Mouse (Mus musculus) embryonic facial prominence, embryonic 15.5 days (tissue): ENCODE data around the gene Lrmda. TPM values are rescaled to one million over a fixed set of nuclear protein-coding genes. Genes with fewer than 3 reads are reported as not detected.

Source experiments
- ATAC-seq: fragments of 200-750 bp; cut with Nextera tagmentation; 2 replicates; pipeline ENCODE4 v1.8.0; 2017; ENCODE audit warnings: low read depth, moderate TSS enrichment; ENCODE audit not compliant: insufficient number of reproducible peaks, low FRiP score, low TSS enrichment
- H3K27ac ChIP-seq: fragments of 300-500 bp; sonication (generic); replicated peaks from 2 replicates; pipeline ENCODE4 v1.5.1; 2015; ENCODE audit warnings: mild to moderate bottlenecking, inconsistent platforms
- H3K27me3 ChIP-seq: fragments of 300-500 bp; sonication (generic); 2 replicates; pipeline ENCODE4 v1.6.1; 2015; ENCODE audit warnings: inconsistent platforms
- H3K36me3 ChIP-seq: fragments of 300-500 bp; sonication (generic); 2 replicates; pipeline ENCODE4 v1.6.1; 2015; ENCODE audit warnings: mild to moderate bottlenecking, inconsistent platforms
- H3K4me1 ChIP-seq: fragments of 300-500 bp; sonication (generic); 2 replicates; pipeline ENCODE4 v1.6.1; 2015; ENCODE audit warnings: inconsistent platforms
- H3K4me2 ChIP-seq: fragments of 300-500 bp; sonication (generic); replicated peaks from 2 replicates; pipeline ENCODE4 v1.6.1; 2015; ENCODE audit warnings: mild to moderate bottlenecking, inconsistent platforms
- H3K4me3 ChIP-seq: fragments of 300-500 bp; sonication (generic); replicated peaks from 2 replicates; pipeline ENCODE4 v1.5.1; 2015; ENCODE audit warnings: mild to moderate bottlenecking, inconsistent platforms
- H3K9ac ChIP-seq: fragments of 300-500 bp; sonication (generic); 2 replicates; pipeline ENCODE4 v1.6.1; 2015; ENCODE audit warnings: inconsistent platforms
- H3K9me3 ChIP-seq: fragments of 300-500 bp; sonication (generic); replicated peaks from 2 replicates; pipeline ENCODE4 v1.6.1; 2016; ENCODE audit warnings: inconsistent platforms
- WGBS: fragments of 180-500 bp; shearing (Covaris S2); methylation state at CpG from one replicate; pipeline ENCODE4 v1.1.7; 2015; 5-methylcytosine and 5-hydroxymethylcytosine counted together
- polyA plus RNA-seq: library from polyadenylated mRNA; unstranded; fragments of >200 nt; fragmentation: Nextera tagmentation; extraction: Ambion mirVana; gene quantifications from 2 replicates; pipeline ENCODE4 v1.2.1, GENCODE M21; 2015

Gene Lrmda
- polyA plus RNA-seq, 1 experiment from 2014 or later, result 0.64 TPM

GRCm38 (mm10) chr14:22210601-22211000 lies 191.1 kb downstream of the Lrmda start:
- ATAC-seq, result no peak
- no peak overlapping the region for H3K9ac ChIP-seq
- no peak overlapping the region for H3K4me3 ChIP-seq
- H3K4me1 ChIP-seq, result no peaks in the 10 kb centered on the region; the same call in 1 of the 2 replicates
- H3K27me3 ChIP-seq, result no peaks in the 10 kb centered on the region
- 92% methylated on average over 1 of the region's 1 CpGs for WGBS
- no peak overlapping the region for H3K27ac ChIP-seq
- no peaks in the 10 kb centered on the region for H3K36me3 ChIP-seq
- no peaks in the 10 kb centered on the region for H3K9me3 ChIP-seq
- no peak overlapping the region for H3K4me2 ChIP-seq

GRCm38 (mm10) chr14:22218183-22218582 lies 198.7 kb downstream of the Lrmda start:
- Histone ChIP-seq H3K27me3 (no peaks in the 10 kb centered on the region), H3K27ac (no peak overlapping the region), H3K36me3 (no peaks in the 10 kb centered on the region), H3K9ac (no peak overlapping the region), H3K4me2 (no peak overlapping the region), H3K4me3 (no peak overlapping the region), H3K9me3 (no peaks in the 10 kb centered on the region), H3K4me1 (no peaks in the 10 kb centered on the region; the same call in 1 of the 2 replicates)
- 84% methylated on average over 4 of the region's 4 CpGs for WGBS
- ATAC-seq, result no peak

GRCm38 (mm10) chr14:22222038-22222437 lies 202.5 kb downstream of the Lrmda start:
- Histone ChIP-seq H3K9ac (no peak overlapping the region), H3K27me3 (no peaks in the 10 kb centered on the region), H3K27ac (no peak overlapping the region), H3K9me3 (no peaks in the 10 kb centered on the region), H3K36me3 (no peaks in the 10 kb centered on the region), H3K4me1 (no peaks in the 10 kb centered on the region), H3K4me2 (no peak overlapping the region), H3K4me3 (no peak overlapping the region)
- no peak for ATAC-seq
- 77% methylated on average over 1 of the region's 1 CpGs for WGBS

GRCm38 (mm10) chr14:22222574-22222973 lies 203.1 kb downstream of the Lrmda start:
- Histone ChIP-seq H3K4me2 (no peak overlapping the region), H3K27ac (no peak overlapping the region), H3K4me3 (no peak overlapping the region), H3K27me3 (no peaks in the 10 kb centered on the region), H3K4me1 (no peaks in the 10 kb centered on the region), H3K9ac (no peak overlapping the region), H3K9me3 (no peaks in the 10 kb centered on the region), H3K36me3 (no peaks in the 10 kb centered on the region)
- 79% methylated on average over 3 of the region's 3 CpGs for WGBS
- no peak for ATAC-seq

GRCm38 (mm10) chr14:22226205-22226604 lies 206.7 kb downstream of the Lrmda start:
- WGBS, result 72% methylated on average over 2 of the region's 2 CpGs
- no peak overlapping the region for H3K9ac ChIP-seq
- no peaks in the 10 kb centered on the region for H3K27me3 ChIP-seq
- no peak overlapping the region for H3K4me2 ChIP-seq
- H3K27ac ChIP-seq, result no peak overlapping the region
- no peaks in the 10 kb centered on the region for H3K36me3 ChIP-seq
- no peaks in the 10 kb centered on the region for H3K4me1 ChIP-seq
- no peaks in the 10 kb centered on the region for H3K9me3 ChIP-seq
- no peak overlapping the region for H3K4me3 ChIP-seq
- ATAC-seq, result no peak

GRCm38 (mm10) chr14:22228253-22228968 lies 208.9 kb downstream of the Lrmda start:
- no peak overlapping the region for H3K4me2 ChIP-seq
- H3K9me3 ChIP-seq, result no peaks in the 10 kb centered on the region
- H3K27me3 ChIP-seq, result no peaks in the 10 kb centered on the region
- H3K36me3 ChIP-seq, result no peaks in the 10 kb centered on the region
- ATAC-seq, result no peak
- no peak overlapping the region for H3K4me3 ChIP-seq
- H3K27ac ChIP-seq, result no peak overlapping the region
- H3K9ac ChIP-seq, result no peak overlapping the region
- H3K4me1 ChIP-seq, result no peaks in the 10 kb centered on the region
- 80% methylated on average over 7 of the region's 7 CpGs for WGBS

GRCm38 (mm10) chr14:22240315-22240714 lies 220.8 kb downstream of the Lrmda start:
- Histone ChIP-seq H3K27ac (no peak overlapping the region), H3K9me3 (no peaks in the 10 kb centered on the region), H3K4me2 (no peak overlapping the region), H3K4me1 (no peaks in the 10 kb centered on the region), H3K9ac (no peak overlapping the region), H3K27me3 (no peaks in the 10 kb centered on the region), H3K4me3 (no peak overlapping the region), H3K36me3 (no peaks in the 10 kb centered on the region)
- ATAC-seq, result no peak
- WGBS, result 47% methylated on average over 3 of the region's 3 CpGs

- Histone ChIP-seq H3K27ac (no peak overlapping the region), H3K4me3 (no peak overlapping the region), H3K36me3 (no peaks in the 10 kb centered on the region), H3K4me1 (0 out of 2 replicates have a peak, but pooled peaks cover 5% of the 10 kb centered on the region), H3K27me3 (no peaks in the 10 kb centered on the region), H3K9ac (no peak overlapping the region), H3K9me3 (no peaks in the 10 kb centered on the region), H3K4me2 (no peak overlapping the region)
- WGBS, result 86% methylated on average over 12 of the region's 12 CpGs
- ATAC-seq, result no peak
These were observed 235.9 kb downstream of the Lrmda start for GRCm38 (mm10) chr14:22255458-22255857.

GRCm38 (mm10) chr14:22256274-22256673 lies 236.8 kb downstream of the Lrmda start:
- H3K4me1 ChIP-seq, result 0 out of 2 replicates have a peak, but pooled peaks cover 5% of the 10 kb centered on the region
- no peak overlapping the region for H3K27ac ChIP-seq
- WGBS, result 84% methylated on average over 12 of the region's 12 CpGs
- no peak overlapping the region for H3K4me3 ChIP-seq
- H3K4me2 ChIP-seq, result no peak overlapping the region
- H3K9ac ChIP-seq, result no peak overlapping the region
- no peak for ATAC-seq
- H3K9me3 ChIP-seq, result no peaks in the 10 kb centered on the region
- H3K27me3 ChIP-seq, result no peaks in the 10 kb centered on the region
- H3K36me3 ChIP-seq, result no peaks in the 10 kb centered on the region

GRCm38 (mm10) chr14:22259376-22260032 lies 240.0 kb downstream of the Lrmda start:
- Histone ChIP-seq H3K27ac (no peak overlapping the region), H3K36me3 (no peaks in the 10 kb centered on the region), H3K27me3 (no peaks in the 10 kb centered on the region), H3K9me3 (no peaks in the 10 kb centered on the region), H3K4me1 (0 out of 2 replicates have a peak, but pooled peaks cover 5% of the 10 kb centered on the region), H3K4me3 (no peak overlapping the region), H3K4me2 (no peak overlapping the region), H3K9ac (no peak overlapping the region)
- ATAC-seq, result no peak
- whole genome bisulfite sequencing, result 44% methylated on average over 10 of the region's 10 CpGs

GRCm38 (mm10) chr14:22260033-22260419 lies 240.5 kb downstream of the Lrmda start:
- WGBS, result 69% methylated on average over 5 of the region's 5 CpGs
- no peak for ATAC-seq
- no peak overlapping the region for H3K4me2 ChIP-seq

More at GRCm38 (mm10) chr14:22260033-22260419, 240.5 kb downstream of the Lrmda start:
- Histone ChIP-seq H3K4me3 (no peak overlapping the region), H3K36me3 (no peaks in the 10 kb centered on the region), H3K27ac (no peak overlapping the region), H3K9ac (no peak overlapping the region), H3K27me3 (no peaks in the 10 kb centered on the region), H3K9me3 (no peaks in the 10 kb centered on the region), H3K4me1 (0 out of 2 replicates have a peak, but pooled peaks cover 5% of the 10 kb centered on the region)
